Mouse (Mus musculus): ENCODE data around the gene Dlgap4.
A peak's percentile ranks its signal among the peaks of the same experiment; 100 is the strongest.

The Dlgap4 gene

DNA sequence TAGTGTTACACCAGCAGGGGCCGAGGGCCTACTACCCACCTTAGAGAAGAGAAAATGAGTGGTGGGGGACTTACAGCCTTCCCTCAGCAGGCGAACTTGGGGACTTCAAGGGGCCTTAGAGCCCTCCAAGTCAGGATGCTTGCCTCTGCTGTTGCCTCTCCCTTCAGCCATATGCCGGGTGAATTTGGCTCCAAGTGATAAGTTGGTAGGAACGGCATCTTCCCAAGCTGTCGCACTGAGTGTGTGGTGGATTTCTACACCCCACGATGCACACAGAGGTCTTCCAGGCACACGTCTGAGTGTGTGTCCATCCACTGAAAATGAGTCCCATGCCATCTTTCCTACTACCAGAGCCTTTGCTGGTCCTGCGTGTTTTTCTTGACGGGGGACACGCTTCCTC, 49.7 kb downstream of the Dlgap4 start:
- no peak for DNase-seq

DNA sequence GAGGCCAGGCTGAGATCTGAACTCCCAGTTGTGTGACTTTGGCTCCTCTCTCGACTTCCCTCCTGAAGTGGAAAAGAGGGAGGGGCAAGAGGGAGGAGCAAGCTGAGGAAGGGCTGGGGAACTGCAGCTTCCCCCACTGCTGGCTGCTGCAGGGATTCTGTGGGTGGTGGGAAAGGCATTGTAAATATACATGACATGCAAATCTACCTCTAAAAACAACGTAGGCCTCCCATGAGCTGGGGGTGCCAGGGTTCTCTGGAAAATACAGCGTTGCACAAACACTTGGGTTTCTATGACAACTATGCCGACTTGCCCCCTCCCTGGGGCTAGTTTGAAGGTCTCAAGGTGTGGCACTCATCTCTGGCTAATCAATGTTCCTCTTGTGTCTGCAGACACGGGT, 50.9 kb downstream of the Dlgap4 start:
- DNase-seq, result no peak

DNA sequence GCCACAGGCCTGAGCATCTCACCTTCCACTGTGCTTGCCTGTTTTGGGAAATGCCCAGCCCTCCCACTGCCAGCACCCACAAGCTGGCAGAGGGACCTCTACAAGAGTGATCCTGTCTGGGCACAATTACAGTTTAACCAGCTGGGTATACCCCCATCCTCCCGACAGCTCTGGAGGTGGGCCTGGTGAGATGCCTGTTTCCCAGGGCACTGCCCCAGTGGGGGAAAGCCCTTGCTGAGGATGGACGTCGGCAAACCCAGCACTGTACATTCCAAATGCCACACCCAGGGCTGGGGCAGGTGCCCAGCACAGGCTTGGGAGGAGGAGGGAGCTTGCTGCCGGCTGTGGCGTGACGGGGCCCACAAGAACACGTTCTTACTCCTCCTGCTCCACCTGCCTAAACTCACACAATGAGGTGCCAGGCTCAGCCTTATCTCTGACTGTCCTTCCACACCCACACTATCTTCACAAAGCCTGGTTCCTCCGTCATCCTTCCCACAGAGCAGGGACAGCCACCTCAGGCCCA, 51.6 kb downstream of the Dlgap4 start:
- DNase-seq, result no peak

DNA sequence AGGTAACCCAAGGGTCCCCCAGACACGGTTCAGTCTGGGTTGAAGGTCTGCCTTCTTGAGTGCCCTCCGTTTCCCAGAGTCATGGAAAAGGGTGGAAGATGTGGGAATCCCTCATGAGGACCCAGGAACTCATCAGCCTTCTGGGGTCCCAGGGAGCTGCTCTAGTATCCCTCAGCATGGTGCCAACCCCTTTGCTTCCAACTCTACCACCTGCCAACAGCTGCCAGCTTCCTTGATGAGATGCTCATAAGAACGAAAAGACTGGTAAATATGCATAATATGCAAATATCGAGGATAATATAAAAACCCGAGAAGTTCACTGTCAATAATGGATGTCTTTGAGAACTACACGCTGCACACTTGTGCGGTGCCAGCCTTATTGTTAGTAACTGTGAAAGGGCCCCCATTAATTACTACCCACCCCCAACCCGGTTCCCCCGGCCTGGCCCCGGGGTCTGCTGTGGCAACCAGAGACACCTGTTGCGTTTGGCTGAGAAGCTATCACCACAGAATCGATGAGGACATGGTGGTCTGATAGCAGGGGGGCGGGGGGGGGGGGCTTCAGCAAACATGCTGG, 52.2 kb downstream of the Dlgap4 start:
- no peak for DNase-seq

DNA sequence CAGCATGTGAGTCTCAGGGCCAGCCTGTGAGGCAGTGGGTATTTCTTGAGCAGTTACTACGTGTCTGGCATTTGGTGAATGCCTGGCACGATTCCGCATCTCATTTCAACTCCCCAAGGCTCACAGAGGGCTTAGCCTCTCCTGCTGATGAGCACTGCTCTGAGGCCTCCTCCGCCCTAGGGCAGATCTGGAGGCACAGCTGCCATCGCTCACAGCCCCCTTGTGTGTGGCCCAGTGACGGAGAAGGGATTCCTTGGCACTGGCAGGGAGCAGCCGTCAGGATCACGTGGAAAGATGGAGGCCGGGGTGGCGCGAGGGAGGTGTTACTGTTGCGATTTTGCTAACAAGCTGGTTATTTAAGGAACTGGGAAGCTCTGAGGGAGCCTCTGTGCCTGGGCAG, 52.7 kb downstream of the Dlgap4 start:
- no peak for DNase-seq

DNA sequence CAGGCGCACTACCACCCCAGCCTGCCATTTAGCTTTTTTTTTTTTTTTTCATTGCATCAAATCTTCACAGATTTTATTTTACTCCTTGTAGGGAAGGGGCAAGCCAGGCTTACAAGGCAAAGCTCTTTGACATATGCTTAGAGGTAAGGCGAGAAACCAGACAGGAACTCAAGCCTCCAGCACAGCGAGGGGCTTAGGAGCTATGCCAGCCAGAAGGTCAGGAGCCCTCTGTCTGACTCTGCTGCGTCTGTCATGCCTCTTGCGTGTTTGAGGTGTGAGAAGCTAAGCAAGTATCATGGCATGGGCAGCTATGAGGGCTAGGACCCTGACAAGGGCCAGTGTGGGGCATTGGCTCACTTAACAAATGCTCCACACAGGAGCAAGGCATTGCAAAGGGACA, 53.8 kb downstream of the Dlgap4 start:
- no peak for DNase-seq

DNA sequence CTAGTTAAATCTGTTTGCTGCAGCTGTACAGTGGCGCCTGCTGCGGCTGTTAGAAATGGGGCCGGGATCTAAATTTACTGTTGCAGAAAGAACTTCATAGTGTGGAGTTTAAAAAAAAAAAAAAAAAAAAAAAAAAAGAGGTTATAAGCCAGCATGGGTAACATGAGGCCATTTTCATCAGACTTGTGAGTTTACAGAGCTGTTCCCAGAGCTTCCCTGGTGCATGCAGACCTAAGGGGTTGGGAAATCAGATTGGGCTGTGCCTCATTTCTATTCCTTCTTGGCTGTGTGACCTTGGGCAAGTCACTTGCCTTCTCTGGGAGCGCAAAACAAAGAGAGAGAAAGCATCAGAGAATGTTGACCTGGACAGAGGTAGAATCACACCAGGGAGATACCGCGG, 55.1 kb downstream of the Dlgap4 start:
- DNase-seq, result no peak

DNA sequence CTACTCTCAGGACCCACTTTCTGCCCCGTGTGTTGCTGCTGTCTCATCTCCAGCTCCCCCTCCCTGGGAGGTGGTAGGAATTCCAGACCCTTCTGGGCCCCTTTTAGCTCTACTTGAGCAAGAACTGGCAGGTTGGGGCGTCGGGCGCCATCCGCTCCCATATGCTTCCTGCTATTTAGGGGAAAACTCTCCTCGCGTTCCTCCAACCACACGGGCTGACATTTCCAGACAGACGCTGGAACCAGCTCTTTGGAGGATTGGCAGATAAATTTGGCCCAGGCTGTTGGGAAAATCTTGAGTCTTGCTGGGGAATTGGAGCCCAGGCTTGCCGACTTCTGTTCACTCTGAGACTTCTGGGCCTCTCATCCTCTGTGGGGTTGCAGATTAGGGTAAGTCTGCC, 59.8 kb downstream of the Dlgap4 start:
- DNase-seq, result no peak

DNA sequence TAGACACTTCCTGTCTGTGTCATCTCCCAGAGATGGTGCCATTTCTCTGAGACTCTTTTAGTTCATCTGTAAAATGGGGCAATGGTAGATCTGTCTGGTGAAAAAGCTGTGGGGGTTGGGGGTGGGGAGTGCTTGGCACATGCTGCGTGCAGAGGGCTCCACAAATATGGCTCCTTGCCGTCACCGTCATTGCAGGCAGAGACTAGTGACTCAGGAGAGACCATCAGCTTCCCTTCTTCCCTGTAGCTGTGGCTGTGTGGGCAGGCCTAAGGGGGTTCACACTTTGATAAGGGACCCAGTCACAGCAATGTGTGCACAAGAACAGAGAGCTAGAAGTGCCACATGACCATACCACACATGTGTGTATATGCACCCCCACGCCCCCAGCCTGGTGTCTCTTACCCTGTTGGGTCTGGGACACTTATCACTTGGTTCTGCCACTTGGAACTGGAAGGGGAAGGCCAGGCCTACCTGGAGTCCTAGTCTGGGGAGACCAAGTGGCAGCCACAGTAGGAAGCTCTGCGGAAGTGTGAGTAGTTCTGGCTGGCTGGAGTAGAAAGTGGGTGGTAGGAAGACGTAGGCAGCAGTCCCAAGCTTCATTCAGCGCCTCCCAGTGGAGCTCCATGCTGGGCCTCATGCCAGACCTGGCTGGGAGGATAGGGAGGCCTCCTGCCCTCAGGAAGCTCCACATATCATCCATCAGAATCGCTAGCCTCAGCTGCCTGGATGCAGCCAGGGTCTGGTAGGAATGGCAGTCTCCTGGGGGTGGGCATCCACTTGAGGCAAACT, 60.6 kb downstream of the Dlgap4 start:
- no peak for DNase-seq

DNA sequence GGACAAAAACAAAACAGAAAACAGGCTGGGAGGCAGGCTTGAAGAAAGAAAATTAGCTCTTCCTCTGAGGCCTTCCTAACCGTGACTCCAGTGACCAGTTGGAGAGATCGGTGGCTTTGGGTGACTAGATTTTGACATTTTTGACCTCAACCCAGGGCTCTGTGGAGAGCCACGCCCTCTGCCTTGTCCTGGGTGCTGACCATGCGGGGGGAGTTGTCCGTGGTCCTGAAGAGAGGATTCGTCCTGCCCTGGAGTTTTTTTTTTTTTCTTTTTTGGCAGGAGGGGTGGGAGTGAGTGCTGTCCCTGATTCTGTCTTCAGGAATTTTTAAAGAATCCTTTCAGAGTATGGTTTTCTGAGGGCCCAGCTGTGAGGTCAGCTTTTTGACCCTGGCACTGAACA, 63.4 kb downstream of the Dlgap4 start:
- no peak for DNase-seq

DNA sequence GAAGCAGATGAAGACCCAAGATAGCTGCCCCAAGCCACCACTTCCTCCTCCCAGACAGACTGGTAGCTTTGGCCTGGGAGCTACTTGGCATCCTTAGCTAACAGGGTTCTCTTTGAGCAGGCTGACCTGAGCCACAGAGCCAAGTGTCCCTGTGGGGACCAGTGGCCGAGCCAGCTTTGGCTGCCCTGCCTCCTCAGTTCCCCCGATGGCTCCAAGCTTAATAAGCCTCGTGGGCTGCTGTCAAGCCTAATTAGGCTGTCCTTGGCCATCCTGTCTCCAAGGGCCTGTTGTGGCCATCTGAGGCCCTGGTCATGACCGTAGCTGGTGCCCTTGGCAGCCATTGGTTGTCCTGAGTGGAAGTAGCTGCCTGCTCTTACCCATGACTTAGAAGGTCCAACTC, 64.6 kb downstream of the Dlgap4 start:
- no peak for DNase-seq

DNA sequence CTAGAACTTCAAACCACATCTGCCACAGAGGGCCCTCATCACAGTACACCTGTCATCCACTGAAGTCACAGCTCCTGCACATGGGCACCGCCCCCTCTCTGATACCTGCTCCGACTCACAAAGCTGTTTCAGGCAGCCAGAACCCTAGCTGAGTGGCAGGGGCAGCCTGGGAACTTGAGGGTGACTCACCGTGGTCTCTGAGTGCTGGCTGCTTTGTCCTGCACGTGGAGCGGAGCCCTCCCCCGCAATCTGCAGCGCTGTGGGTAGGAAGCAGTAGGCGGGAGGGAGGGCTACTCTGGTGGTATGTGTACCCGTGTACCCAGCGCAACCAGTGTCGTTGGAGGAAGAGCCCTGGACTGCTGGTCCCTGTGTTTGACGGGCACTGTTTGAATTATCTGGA, 69.5 kb downstream of the Dlgap4 start:
- DNase-seq, result no peak

DNA sequence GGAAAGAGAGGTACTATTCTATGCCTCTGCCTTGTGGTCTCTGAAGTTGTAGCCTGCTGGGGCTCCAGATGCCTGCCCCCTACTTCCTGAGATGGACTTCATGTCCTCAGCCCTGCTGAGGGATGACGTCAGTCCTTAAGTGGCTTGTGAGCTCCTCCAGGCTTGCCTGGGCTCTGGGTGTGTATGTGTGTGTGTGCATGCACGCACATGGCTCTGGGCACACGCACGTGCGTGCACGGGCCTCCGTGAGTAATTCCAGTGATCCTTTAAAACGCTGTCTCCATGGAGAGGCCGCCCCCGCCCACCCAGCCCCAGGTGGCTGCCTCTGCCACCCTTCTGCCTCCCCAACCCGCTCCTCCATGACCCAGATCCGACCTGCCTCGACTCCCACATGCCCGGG, 72.5 kb downstream of the Dlgap4 start:
- DNase-seq, result no peak

DNA sequence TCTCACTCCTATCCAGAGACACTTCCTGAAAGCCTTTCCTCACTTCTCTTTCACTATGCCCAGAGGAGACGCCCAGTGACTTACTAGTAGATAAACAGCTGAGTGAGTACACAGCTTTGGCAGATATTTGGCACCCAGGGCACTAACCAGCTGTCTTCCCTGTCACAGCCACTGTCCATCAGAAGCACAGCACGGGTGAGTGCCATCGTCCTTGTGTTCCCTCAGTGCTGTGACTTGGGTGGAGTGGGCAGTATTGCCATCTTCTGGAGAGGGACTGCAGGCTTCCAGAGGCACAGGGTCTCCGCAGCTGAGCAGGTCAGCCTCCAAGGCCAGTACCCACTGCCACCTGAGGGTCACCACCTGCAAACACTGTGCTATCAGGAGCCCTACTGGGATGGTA, 73.2 kb downstream of the Dlgap4 start:
- no peak for DNase-seq

DNA sequence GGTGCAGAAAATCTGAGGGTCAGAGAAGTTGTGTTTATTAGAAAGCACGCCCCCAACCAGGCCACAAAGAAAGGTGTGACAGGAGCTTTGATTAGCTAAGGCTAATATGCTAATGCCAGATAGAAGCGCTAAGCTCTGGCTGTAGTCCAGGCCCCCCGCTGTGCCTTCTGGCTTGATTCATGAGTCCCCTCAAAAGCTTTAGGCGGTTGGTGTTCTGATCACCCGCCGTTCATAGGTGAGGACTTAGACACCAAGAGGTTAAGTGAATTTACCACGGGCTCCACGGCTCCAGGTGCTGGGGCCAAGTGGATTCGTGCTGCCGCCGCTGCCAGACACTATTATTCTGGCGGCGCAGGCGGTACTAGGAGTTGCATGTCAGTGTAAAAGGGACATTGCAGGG, 75.1 kb downstream of the Dlgap4 start:
- no peak for DNase-seq

DNA sequence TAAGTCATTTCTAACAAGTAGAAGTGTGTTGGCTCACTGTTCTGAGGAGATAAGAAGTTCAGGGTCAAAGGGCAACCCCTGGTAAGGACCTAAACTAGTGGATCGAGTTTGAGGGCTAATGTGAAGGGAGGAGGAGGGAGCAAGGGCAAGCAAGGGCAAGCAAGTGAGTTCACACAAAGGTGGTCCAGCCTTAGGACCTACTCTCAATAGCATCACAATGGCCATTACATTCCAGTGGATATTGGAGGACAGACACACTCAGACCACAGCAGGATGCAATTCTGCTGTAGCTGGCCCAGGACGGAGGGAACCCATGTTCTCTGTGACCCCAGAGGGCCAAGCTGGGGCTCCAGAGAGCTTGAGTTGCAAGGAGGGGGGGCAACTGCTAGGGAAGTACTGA, 77.3 kb downstream of the Dlgap4 start:
- DNase-seq, result no peak

DNA sequence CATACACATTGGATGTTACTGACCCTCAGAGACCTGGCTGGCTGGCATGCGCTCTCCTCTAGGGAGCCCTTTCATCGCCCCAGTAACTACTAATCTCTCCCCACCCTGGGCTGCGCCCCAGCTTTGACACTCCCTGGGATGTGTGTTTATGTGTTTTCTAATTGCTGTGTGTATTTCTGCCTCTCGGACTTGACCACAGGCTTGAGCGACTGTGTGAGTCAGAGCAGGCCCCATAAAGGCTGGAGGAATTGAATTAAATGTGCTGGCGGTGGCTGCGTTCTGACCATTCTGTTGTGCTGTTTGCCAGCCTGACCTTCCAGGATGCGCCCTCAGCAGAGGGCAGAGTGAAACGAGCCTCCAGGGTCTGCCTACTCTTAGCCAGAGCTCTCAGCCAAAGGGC, 78.2 kb downstream of the Dlgap4 start:
- DNase-seq, result no peak

DNA sequence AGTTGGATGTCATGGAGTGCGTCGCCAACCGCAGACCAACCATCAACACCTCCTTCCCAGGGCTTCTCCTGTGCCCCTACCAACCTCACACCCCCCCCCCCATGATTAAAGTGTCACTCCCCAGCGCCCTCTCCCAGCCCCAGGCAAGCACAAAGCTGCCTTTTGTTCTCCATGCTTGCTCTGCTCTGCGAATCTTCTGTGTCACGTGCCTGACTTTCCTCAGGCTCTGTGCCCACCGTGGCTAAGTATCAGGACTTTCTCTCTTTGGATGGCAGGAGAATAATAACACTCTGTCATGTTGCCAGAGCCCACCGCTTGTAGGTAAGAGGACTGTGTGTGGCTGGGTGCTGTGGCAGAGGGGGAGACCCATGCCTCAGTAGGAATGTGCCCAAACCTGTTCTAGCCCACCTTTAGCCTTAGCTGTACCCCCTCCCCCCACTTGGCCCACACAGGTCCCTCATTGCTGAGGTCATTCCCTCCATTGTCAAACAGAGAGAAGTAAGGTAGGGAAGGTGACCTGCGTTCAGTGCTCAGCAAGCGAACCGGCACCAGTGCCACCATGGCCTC, 79.8 kb downstream of the Dlgap4 start:
- no peak for DNase-seq

DNA sequence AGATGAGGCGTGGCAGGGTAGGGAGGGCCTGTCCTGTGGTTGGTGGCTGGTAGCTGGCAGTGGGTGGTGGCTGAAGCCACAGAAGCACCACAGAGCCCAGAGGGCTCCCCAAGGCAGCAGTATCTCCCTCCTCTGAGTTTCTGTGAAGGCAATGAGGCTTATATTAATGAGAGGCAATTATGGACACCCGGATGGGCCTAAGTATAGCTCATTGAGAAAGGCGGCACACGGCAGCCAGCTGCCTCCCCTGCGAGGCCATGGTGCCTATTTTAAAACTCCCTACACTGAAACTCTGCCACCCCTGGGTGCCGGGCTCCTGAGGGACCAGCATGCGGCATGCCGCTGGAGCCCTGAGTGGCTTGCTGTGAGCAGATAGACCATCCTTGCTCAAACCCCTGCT, 83.8 kb downstream of the Dlgap4 start:
- DNase-seq, result no peak

DNA sequence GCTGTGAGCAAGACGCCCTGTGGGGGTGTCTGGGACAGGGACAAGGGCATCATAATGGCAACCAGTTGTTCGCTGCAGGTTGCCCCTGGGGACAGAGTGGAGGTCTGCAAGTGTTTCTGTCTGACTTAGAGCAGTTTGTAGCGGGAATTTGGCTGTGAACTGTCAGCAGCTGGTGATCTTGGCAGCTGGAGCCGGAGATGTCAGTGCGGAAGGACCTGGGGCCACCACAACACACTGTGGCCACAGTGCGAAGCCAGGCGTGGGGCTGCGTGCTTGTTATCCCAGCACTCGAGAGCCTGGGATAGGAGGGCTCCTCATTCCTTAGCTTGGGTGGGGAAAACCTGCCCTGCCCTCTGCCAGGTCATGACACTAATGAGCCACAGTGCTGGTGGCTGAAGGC, 84.7 kb downstream of the Dlgap4 start:
- no peak for DNase-seq

DNA sequence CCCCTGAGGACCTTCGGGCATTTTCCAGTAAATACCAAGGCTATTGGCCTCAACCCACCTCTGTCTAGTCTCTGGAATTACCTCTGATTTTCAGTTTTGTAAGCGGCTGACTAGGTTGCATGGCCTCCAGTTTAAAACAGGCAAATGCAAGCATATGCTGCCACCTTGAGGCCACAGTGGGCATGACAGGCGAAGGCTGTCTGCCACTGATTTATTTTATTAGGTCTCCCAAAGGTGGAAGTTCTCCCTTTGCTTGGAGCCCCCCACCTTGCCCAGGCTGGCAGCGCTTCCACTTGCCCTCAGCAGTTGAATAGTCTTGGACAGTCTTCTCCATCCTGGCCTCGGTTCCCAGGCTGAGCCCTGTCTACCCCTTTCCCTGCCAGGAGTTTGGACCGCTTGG, 92.0 kb downstream of the Dlgap4 start:
- peak; percentile 69 to 78 for DNase-seq

DNA sequence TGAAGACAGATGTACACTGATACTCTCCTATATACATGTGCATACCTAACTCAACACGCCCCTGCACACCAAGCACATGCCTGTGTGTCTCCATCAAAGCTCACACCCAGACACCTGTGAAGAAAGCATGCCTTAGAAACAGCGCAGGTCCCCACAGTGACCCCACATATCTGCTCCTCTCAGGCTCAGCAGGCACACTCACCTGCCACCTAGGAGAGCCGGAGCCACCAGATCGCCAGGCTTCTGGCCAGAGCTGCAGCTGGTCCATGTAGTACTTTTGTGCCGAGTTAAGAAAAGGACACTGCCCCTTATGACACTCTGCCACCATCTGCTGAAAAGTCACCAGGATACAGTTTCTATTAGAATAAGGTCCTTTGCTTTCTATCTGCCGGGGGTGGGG, 103.2 kb downstream of the Dlgap4 start:
- no peak for DNase-seq

DNA sequence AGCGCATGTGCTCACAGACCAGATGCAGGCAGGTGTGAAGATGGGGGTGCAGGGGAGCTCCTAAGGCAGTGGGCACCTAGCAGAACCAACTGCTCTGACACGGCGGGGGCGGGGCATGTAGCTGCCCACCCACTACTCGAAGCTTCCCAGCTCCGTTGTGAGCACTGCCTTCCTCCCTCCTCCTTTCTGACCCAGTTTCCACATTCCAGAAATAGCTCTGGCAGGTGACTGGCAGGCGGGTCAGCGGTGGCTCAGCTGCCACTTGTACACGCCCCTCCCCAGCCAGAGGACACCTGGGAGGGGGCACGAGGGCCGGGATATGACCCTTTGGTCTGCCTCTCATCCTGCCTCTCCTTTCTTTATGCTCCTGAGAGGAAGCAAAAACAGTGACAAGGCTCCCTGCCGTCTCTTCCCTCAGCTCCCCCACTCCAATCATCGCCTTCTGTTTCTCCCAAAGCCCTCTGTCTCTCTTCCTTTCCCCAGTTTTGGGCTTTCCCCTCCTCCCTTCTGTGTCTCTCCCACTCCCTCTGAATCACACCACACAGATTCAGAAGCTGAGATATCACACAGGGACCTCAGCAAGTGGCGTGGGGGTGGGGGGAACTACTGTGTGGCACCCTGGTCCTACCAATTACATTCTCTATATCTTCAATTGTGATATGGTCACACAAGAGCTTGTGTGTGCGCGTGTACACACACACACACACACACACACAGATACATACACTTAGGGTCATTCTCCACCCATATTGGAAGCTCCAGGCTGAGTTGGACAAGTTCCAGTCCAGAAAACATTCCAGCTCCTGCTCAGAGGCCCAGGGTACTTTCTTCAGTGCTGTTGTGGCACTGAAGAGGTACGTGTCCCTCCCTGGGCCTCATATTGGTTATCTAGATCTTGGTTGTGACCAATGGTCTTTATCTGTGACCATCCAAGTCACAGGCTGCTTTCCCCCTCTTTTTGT, 104.1 kb downstream of the Dlgap4 start:
- peak; percentile 17 to 52 for DNase-seq

Measured in thymus, postnatal 36 days (tissue).